Mouse (Mus musculus) hindbrain, embryonic 11.5 days (tissue): Measurements from ENCODE around the gene Dis3l. TPM values are rescaled to one million over a fixed set of nuclear protein-coding genes. Genes with fewer than 3 reads are reported as not detected.
"Not testable (repeated sequence)": the region's sequence is repeated elsewhere in the genome, so short reads cannot be mapped to it uniquely, and the experiment has no call there.

Experiments used
- ATAC-seq: fragments of 200-750 bp; cut with Nextera tagmentation; 2 replicates; pipeline ENCODE4 v1.8.0; 2017; ENCODE audit warnings: mild to moderate bottlenecking, moderate TSS enrichment, moderate library complexity; ENCODE audit not compliant: low FRiP score
- DNase-seq: peaks from one replicate; pipeline ENCODE4 v3.0.0-alpha.2; 2015; ENCODE audit warnings: low spot score
- H3K27ac ChIP-seq: fragments of 300-500 bp; sonication (generic); 2 replicates; pipeline ENCODE4 v1.5.1; 2014; ENCODE audit warnings: mild to moderate bottlenecking, low read depth, low read length
- H3K27me3 ChIP-seq: fragments of 300-500 bp; sonication (generic); 2 replicates; pipeline ENCODE4 v1.6.1; 2014; ENCODE audit warnings: mild to moderate bottlenecking, low read length, moderate library complexity, mixed read lengths; ENCODE audit not compliant: control insufficient read depth, insufficient read depth
- H3K36me3 ChIP-seq: fragments of 300-500 bp; sonication (generic); 2 replicates; pipeline ENCODE4 v1.6.1; 2014; ENCODE audit warnings: mild to moderate bottlenecking, low read length, moderate library complexity, mixed read lengths; ENCODE audit not compliant: control insufficient read depth, insufficient read depth
- H3K4me1 ChIP-seq: fragments of 300-500 bp; sonication (generic); replicated peaks from 2 replicates; pipeline ENCODE4 v1.6.1; 2014; ENCODE audit warnings: low read length, mixed read lengths; ENCODE audit not compliant: control insufficient read depth, insufficient read depth
- H3K4me2 ChIP-seq: fragments of 300-500 bp; sonication (generic); replicated peaks from 2 replicates; pipeline ENCODE4 v1.6.1; 2014; ENCODE audit warnings: mild to moderate bottlenecking, low read depth, low read length
- H3K4me3 ChIP-seq: fragments of 300-500 bp; sonication (generic); 2 replicates; pipeline ENCODE4 v1.5.1; 2014; ENCODE audit warnings: low read depth, low read length
- H3K9ac ChIP-seq: fragments of 300-500 bp; sonication (generic); 2 replicates; pipeline ENCODE4 v1.6.1; 2014; ENCODE audit warnings: low read depth, low read length
- H3K9me3 ChIP-seq: fragments of 300-500 bp; sonication (generic); 2 replicates; pipeline ENCODE4 v1.6.1; 2016; ENCODE audit warnings: low read length; ENCODE audit not compliant: control insufficient read depth
- WGBS: fragments of 180-500 bp; shearing (Covaris S2); extraction: QIAGEN DNeasy Blood & Tissue Kit; methylation state at CpG from one replicate; pipeline ENCODE4 v1.1.7; 2014; 5-methylcytosine and 5-hydroxymethylcytosine counted together
- polyA plus RNA-seq: library from polyadenylated mRNA; unstranded; fragments of >200 nt; fragmentation: Nextera tagmentation; extraction: Ambion mirVana; gene quantifications from 2 replicates; pipeline ENCODE4 v1.2.1, GENCODE M21; 2014

Gene Dis3l
- polyA plus RNA-seq, 1 experiment from 2014 or later: 21.7 TPM

GRCm38 (mm10) chr9:64306476-64307312 is 34.4 kb downstream of the Dis3l start:
- Histone ChIP-seq H3K9ac (no peak overlapping the region), H3K4me3 (no peak overlapping the region), H3K9me3 (no peaks in the 10 kb centered on the region), H3K4me1 (no peaks in the 10 kb centered on the region), H3K27ac (no peak overlapping the region), H3K27me3 (no peaks in the 10 kb centered on the region), H3K4me2 (no peak overlapping the region), H3K36me3 (0 out of 2 replicates have a peak, but pooled peaks cover 4% of the 10 kb centered on the region)
- ATAC-seq: no peak
- 85% methylated on average over 6 of the region's 6 CpGs for WGBS
- DNase-seq: no peak

GRCm38 (mm10) chr9:64303086-64303485 is 38.0 kb downstream of the Dis3l start:
- not testable (repeated sequence) for H3K36me3 ChIP-seq, H3K27ac ChIP-seq, H3K27me3 ChIP-seq, H3K4me1 ChIP-seq, H3K4me2 ChIP-seq, H3K9ac ChIP-seq, ATAC-seq, DNase-seq, H3K9me3 ChIP-seq, H3K4me3 ChIP-seq
- 94% methylated on average over 2 of the region's 4 CpGs for WGBS

- DNase-seq: no peak
- H3K27ac ChIP-seq: no peak overlapping the region
- 73% methylated on average over 5 of the region's 5 CpGs for WGBS
Measured at GRCm38 (mm10) chr9:64282404-64282987, 58.6 kb downstream of the Dis3l start.

GRCm38 (mm10) chr9:64281781-64282178 is 59.3 kb downstream of the Dis3l start:
- Histone ChIP-seq H3K4me2 (peak overlapping the region; percentile 48), H3K27me3 (no peaks in the 10 kb centered on the region), H3K27ac (peak overlapping the region; percentile 58), H3K9me3 (no peaks in the 10 kb centered on the region), H3K9ac (peak overlapping the region; percentile 78), H3K4me1 (peaks cover 4% of the 10 kb centered on the region; the same call in 1 of the 2 replicates), H3K4me3 (peak overlapping the region; percentile 53), H3K36me3 (no peaks in the 10 kb centered on the region)
- under 1% methylated on average over 24 of the region's 24 CpGs for WGBS
- ATAC-seq: peak; percentile 84
- DNase-seq: no peak

More at GRCm38 (mm10) chr9:64282404-64282987, 58.6 kb downstream of the Dis3l start:
- Histone ChIP-seq H3K4me2 (peak overlapping the region; percentile 48), H3K27me3 (no peaks in the 10 kb centered on the region), H3K9ac (peak overlapping the region; percentile 78), H3K9me3 (no peaks in the 10 kb centered on the region), H3K4me3 (peak overlapping the region; percentile 53; the same call in 1 of the 2 replicates), H3K4me1 (peaks cover 4% of the 10 kb centered on the region; the same call in 1 of the 2 replicates), H3K36me3 (no peaks in the 10 kb centered on the region)
- ATAC-seq: no peak

- peak within 1 kb of the TSS; percentile 58 for H3K27ac ChIP-seq
- H3K36me3 ChIP-seq: no peaks in the 10 kb centered on the region
- peak within 1 kb of the TSS; percentile 53 for H3K4me3 ChIP-seq
- H3K9me3 ChIP-seq: no peaks in the 10 kb centered on the region
- peak within 1 kb of the TSS; percentile 48 for H3K4me2 ChIP-seq
- DNase-seq: peak; percentile 98
- WGBS: 3% methylated on average over 46 of the region's 46 CpGs
- peaks cover 4% of the 10 kb centered on the region; the same call in 1 of the 2 replicates for H3K4me1 ChIP-seq
- ATAC-seq: peak; percentile 92
- no peaks in the 10 kb centered on the region for H3K27me3 ChIP-seq
- peak within 1 kb of the TSS; percentile 78 for H3K9ac ChIP-seq
Measured at GRCm38 (mm10) chr9:64281105-64281780, 59.8 kb downstream of the Dis3l start, which contains the start of gene Tipin. Tipin (plus strand) TSS chr9:64281581.

GRCm38 (mm10) chr9:64278665-64279310 is 62.3 kb downstream of the Dis3l start:
- 93% methylated on average over 6 of the region's 6 CpGs for WGBS

GRCm38 (mm10) chr9:64277706-64278105 is 63.4 kb downstream of the Dis3l start:
- no peak overlapping the region for H3K4me3 ChIP-seq
- WGBS: 73% methylated on average over 8 of the region's 8 CpGs
- DNase-seq (peak; percentile 82), ATAC-seq (no peak)
- no peaks in the 10 kb centered on the region for H3K9me3 ChIP-seq
- no peak overlapping the region for H3K4me2 ChIP-seq
- no peaks in the 10 kb centered on the region for H3K27me3 ChIP-seq
- no peak overlapping the region for H3K27ac ChIP-seq
- no peak overlapping the region for H3K9ac ChIP-seq
- no peaks in the 10 kb centered on the region for H3K36me3 ChIP-seq
- H3K4me1 ChIP-seq: peaks cover 4% of the 10 kb centered on the region; the same call in 1 of the 2 replicates

More at GRCm38 (mm10) chr9:64278665-64279310, 62.3 kb downstream of the Dis3l start:
- ATAC-seq (no peak), DNase-seq (no peak)
- Histone ChIP-seq H3K27ac (no peak overlapping the region), H3K4me3 (no peak overlapping the region), H3K9me3 (no peaks in the 10 kb centered on the region), H3K27me3 (no peaks in the 10 kb centered on the region), H3K4me2 (no peak overlapping the region), H3K4me1 (peaks cover 4% of the 10 kb centered on the region; the same call in 1 of the 2 replicates), H3K9ac (no peak overlapping the region), H3K36me3 (no peaks in the 10 kb centered on the region)

- WGBS: 58% methylated on average over 1 of the region's 1 CpGs
- H3K4me1 ChIP-seq: no peaks in the 10 kb centered on the region
- H3K4me2 ChIP-seq: no peak overlapping the region
- DNase-seq (no peak), ATAC-seq (no peak)
- no peaks in the 10 kb centered on the region for H3K36me3 ChIP-seq
- H3K9me3 ChIP-seq: no peaks in the 10 kb centered on the region
- no peak overlapping the region for H3K4me3 ChIP-seq
- no peak overlapping the region for H3K27ac ChIP-seq
- no peaks in the 10 kb centered on the region for H3K27me3 ChIP-seq
- no peak overlapping the region for H3K9ac ChIP-seq
Measured at GRCm38 (mm10) chr9:64274919-64275318, 66.2 kb downstream of the Dis3l start.
